Mouse (Mus musculus): ENCODE measurements at regions not wholly inside any gene's neighbourhood (a gene's known extent, or its start where the extent isn't known, plus 50 kb on each side); places are given as distances from the start of the nearest gene placed in this dataset.
A peak's percentile ranks its signal among the peaks of the same experiment; 100 is the strongest.

GRCm38 (mm10) chr7:128834894-128835293 lies 90.2 kb downstream of the Sec23ip start:
- no peak for DNase-seq (ENCODE audit: low spot score in 2 of 2)

DNA sequence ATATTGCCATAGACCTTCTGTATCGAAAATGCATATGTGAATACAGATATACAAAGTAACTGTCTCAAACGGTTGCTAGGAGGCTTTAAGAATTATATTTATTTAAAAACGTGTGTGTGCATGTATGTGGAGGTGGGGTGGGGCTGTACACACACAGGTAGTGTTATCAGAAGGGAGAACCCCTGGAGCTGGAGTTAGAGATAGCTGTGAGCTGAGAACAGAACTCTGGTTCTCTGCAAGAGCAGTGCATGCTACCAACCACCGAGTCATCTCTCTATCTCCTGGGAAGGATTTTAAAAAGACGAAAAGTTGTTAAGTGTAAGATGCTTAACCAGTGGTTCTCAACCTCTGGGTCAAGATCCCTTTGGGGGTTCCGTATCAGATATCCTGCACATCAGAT lies 91.7 kb downstream of the Sec23ip start:
- no peak for DNase-seq (ENCODE audit: low spot score in 2 of 2)

DNA sequence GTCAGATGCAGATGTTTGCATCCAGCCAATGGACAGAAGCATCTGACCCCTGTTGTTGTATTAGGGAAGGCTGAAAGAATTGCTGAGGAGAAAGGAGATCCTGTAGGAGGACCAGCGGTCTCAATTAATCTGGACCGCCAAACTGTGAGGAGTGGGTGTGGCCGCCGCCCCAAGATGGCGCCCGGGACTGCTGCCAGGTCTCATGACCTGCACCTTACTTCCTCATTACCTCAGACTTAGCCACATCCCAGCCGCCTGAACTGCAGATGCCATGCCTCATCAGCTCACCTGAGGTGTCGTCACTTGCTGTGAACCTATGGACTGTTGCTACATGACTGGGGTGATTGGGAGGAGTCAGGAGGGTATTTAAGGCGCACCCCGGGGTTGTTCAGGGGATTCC lies 97.8 kb downstream of the Sec23ip start:
- no peak for DNase-seq (ENCODE audit: low spot score in 2 of 2)

- DNase-seq (ENCODE audit: low spot score in 2 of 2) = no peak
Measured at GRCm38 (mm10) chr7:128843576-128843975, 98.8 kb downstream of the Sec23ip start.

DNA sequence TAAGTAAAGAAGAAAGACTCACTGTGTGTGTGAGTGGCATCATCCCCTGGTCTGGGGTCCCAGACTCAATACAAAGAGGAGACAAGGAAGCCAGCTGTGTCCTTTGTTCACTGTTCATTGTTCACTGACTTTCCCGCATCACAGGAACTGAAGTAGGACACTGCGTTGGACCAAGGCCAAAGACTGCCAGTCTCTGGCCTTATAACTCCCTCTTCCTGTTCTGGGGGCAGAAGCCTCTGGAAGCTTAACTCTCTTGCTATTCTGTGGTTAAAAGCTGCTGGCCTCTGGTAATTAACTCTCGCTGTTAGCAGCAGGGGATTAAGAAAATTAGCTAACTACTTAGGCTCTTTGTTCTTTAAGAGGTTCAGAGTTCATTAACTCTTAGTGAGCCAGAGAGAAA lies 104.5 kb downstream of the Sec23ip start:
- DNase-seq (ENCODE audit: low spot score in 2 of 2) = no peak

DNA sequence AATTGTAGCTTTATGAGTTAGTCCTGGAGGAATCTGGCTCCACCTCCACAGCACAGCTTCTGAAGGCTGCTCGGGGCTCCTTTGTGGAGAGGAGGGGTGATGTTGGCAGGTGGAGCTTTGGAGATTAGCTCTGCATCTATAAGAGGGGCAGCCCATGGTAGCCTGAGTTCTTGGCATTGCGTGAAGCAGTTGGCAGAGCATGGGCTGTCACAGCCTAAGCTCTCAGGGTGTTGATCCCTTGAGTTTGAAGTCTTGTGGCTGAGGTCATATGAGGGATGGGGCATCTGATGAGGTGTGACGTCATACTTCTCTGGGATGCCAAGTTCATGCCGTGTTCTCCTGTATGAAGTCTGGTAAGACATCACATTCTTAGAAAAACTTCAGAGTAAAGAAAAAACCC lies 109.5 kb downstream of the Sec23ip start:
- DNase-seq (ENCODE audit: low spot score in 2 of 2) = no peak

- DNase-seq (ENCODE audit: low spot score in 2 of 2) = no peak
Measured at GRCm38 (mm10) chr7:128854690-128855343, 110.1 kb downstream of the Sec23ip start.

GRCm38 (mm10) chr7:128860141-128860540 lies 115.4 kb downstream of the Sec23ip start:
- DNase-seq (ENCODE audit: low spot score in 2 of 2) = peak; percentile 5 to 45

DNA sequence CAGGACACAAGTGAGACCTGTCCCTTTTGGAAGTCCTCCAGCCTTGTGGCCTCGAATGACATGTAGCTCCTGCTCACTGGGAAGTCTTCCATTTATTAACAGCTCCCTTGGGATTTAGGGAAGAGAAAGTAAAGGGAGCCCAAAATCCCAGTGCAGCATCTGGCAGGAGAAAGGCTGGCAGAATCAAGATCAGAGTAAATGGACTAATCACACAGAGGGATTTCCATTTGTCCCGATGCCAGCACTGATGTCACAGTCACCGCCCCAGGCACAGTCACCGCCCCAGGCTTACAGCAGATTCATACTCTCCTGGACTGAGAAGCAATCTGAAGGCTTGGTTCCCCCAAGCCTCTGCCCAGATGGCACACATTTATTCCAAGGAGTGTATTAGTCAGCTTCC lies 116.0 kb downstream of the Sec23ip start:
- DNase-seq (ENCODE audit: low spot score in 2 of 2) = no peak

DNA sequence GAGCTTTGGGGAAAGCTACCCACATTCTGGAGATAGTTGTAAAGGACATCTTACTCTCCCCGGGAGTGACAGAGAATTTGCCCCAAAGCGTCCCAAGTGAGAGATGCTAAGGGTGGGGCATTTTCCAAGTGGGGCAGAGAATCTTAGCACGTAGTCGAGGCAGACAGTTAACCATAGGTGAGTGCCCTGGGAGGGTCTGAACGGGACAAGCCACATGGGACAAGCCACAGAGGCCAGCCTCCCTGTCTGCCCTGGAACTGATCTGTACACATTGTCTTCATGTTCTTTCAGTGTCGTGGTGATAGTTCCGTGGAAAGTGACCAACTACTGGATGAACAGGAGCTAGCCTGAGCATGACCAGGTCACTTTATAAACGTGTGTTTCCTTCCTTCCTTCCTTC lies 116.6 kb downstream of the Sec23ip start:
- DNase-seq (ENCODE audit: low spot score in 2 of 2) = no peak

GRCm38 (mm10) chr7:128868799-128869198 lies 124.1 kb downstream of the Sec23ip start:
- no peak for DNase-seq (ENCODE audit: low spot score in 2 of 2)

DNA sequence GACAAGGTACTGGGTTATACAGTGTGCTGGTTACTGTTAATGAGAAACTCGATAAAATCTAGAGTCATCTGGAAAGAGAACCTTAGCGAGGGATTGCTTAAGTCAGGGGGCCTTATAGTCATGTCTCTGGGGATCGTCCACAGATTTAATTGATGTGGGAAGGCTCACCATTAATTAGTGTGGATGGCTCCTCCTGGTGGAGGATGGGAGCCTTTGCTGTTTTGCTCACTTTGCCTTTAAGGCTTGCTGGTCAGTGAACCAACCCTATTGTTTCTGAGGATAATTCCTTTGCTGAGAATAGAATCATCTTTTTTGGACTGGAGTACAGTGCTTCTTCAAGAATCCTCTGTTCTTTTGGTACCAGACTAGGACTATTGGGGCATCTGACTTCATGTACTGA lies 139.3 kb downstream of the Sec23ip start:
- no peak for DNase-seq (ENCODE audit: low spot score in 2 of 2)

GRCm38 (mm10) chr7:128885551-128885950 lies 140.8 kb downstream of the Sec23ip start:
- no peak for DNase-seq (ENCODE audit: low spot score in 2 of 2)

GRCm38 (mm10) chr7:128910134-128910533 lies 165.4 kb downstream of the Sec23ip start:
- no peak for DNase-seq (ENCODE audit: low spot score in 2 of 2)

- no peak for DNase-seq (ENCODE audit: low spot score in 2 of 2)
Measured at GRCm38 (mm10) chr7:128937976-128938730, 193.4 kb downstream of the Sec23ip start.

- DNase-seq (ENCODE audit: low spot score in 2 of 2) = no peak
Measured at GRCm38 (mm10) chr7:128960575-128960974, 215.8 kb downstream of the Sec23ip start.

GRCm38 (mm10) chr7:128979904-128980303 lies 235.2 kb downstream of the Sec23ip start:
- DNase-seq (ENCODE audit: low spot score in 2 of 2) = no peak

DNA sequence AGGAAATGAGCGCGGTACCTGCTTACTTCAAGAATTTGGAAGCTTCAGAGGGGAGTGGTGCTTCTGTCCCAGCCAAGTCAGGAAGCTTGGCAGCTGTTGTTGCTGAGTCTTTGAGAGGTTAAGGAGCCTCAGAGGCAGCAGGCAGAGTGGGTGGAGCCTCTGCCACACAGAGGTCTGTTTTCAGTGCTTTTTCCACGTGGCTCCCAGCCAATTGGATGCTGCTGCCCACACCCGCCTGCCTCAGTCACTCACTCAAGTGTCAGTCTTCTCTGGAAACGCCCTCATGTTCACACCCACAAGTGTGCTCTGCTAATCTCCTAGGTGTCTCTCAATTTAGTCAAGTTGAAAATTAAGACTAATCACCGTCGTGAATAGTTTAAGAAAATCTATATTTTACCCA lies 236.1 kb downstream of the Sec23ip start:
- DNase-seq (ENCODE audit: low spot score in 2 of 2) = no peak

DNA sequence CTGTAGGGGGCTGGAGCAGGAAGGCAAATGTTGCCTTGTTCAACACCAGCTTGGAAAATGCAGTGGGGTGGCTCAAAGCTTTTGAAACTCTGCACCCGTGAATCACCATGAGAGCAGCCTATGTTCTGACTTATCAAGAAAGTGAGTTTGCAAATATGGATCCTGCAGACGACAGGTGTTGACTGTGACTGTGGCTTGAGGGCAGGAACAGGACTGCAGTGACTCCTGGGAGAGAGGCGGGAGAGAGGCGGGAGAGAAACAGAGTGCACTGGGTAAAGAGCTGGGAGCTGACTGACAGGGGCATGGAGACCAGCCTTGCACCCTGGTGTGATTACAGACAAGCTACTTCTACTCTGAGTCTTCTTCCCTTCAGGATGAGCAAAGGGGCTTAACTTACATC lies 254.0 kb downstream of the Sec23ip start:
- no peak for DNase-seq (ENCODE audit: low spot score in 2 of 2)

GRCm38 (mm10) chr7:129002419-129002818 lies 254.4 kb upstream of the Plpp4 start:
- no peak for DNase-seq (ENCODE audit: low spot score in 2 of 2)

DNA sequence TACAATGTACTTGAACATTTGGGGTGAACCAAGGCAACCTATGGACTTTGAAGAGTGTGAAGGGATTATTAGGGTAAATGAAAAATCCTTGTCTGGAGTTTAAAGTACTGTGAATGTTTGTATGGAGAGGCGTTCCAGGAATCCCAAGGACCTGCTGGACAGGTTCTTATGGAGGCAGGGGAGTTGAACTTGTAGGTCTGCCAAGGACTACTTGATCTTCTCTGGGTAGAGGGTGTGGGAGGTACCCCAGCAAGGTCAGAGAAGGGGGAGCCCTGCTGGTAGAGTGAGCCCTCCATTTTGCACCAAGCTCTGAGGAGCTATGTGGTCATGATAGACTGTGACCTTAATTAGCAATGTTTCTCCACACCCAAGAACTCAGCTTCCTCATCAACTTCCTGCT lies 253.7 kb upstream of the Plpp4 start:
- no peak for DNase-seq (ENCODE audit: low spot score in 2 of 2)

DNA sequence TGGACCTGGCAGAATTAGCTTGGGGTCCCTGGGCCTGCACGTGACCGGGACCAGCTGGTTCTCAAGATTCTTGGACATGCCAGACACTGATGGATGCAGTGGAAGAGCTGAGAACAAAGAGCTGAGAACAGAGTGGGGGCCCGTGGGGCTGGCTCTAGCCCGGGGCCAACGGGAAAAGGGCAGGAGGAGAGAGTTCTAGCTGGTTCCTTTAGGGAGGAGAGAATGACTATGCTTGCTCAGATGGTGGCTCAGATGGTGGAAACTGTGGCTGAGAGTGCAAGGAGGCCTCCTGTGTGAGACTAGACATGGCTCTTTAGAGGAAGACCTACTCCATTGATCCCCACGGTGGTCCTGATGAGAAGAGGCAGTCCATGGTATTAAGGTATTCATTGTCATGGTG lies 240.5 kb upstream of the Plpp4 start:
- no peak for DNase-seq (ENCODE audit: low spot score in 2 of 2)

- no peak for DNase-seq (ENCODE audit: low spot score in 2 of 2)
Measured at GRCm38 (mm10) chr7:129027116-129027515, 229.7 kb upstream of the Plpp4 start.

- DNase-seq (ENCODE audit: low spot score in 2 of 2) = no peak
Measured at GRCm38 (mm10) chr7:129048023-129048422, 208.8 kb upstream of the Plpp4 start.
